Mouse (Mus musculus) neutrophil, adult 5-6 weeks (primary cell): Measurements from ENCODE around the gene Tnrc18. TPM values are rescaled to one million over a fixed set of nuclear protein-coding genes. Genes with fewer than 3 reads are reported as not detected.
A peak's percentile ranks its signal among the peaks of the same experiment; 100 is the strongest.

Experiments
- ATAC-seq: fragments of 151-379, 151-347 bp; 2 replicates; pipeline ENCODE4 v1.8.0; 2017; ENCODE audit warnings: mild to moderate bottlenecking, moderate TSS enrichment; ENCODE audit not compliant: insufficient number of reproducible peaks, poor library complexity, low FRiP score, severe bottlenecking; ENCODE audit errors: extremely low read depth
- total RNA-seq: library from RNA; stranded (forward); fragments of 200-1000 nt; gene quantifications from 2 replicates; pipeline ENCODE4 v1.2.3, GENCODE M21; 2017

Tnrc18 gene
- total RNA-seq, 1 experiment from 2014 or later = 57.5 TPM

DNA sequence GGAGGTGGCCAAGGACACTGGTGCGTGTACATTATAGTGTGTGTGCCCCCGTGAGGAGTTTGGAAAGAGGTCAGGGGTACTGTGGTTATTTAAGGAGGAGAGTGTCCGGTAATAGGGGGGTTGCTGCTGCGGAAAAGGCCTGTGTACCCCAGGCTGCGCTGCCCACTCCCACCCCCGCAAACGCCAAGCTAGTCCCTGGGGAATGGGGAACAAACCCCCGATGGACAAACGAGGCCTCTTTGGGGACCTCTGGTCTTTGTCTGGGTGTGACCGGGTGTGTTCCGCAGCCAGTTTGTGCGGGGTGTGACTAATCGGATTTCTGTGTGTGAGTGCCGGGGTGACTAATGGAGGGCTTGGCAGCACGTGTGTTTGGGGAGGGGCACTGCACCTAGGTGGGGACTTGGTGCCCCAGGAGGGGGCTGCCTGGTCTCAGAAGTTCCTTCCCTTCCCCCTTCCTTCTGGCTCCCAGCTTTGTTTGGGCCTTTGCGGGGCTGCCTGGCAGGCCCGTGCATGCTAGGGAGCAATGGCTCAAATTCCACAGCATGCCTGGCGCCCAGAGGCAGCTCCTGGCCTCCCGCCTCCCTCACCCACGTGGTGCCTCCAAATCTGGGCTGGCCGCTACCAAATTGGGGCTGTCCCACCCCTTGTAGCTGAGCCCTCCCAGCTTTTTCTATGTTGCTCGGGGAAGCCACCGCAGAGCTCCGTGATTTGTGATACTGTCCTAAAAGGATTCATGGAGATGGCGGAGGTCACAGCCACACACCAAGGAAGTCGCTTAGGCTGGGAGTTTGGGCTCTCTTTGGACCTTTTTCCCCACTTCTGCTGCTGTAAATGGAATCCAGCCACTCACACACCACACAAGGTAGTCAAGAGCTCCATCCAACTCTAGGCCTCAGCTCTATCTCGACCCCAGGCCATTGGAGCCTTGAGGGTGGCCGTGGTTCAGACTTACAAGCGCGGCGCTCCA is 5.9 kb upstream of the Tnrc18 start:
- ATAC-seq = no peak

GRCm38 (mm10) chr5:142822286-142823095 is 5.0 kb upstream of the Tnrc18 start:
- no peak for ATAC-seq

GRCm38 (mm10) chr5:142821974-142822285 is 4.5 kb upstream of the Tnrc18 start:
- no peak for ATAC-seq

DNA sequence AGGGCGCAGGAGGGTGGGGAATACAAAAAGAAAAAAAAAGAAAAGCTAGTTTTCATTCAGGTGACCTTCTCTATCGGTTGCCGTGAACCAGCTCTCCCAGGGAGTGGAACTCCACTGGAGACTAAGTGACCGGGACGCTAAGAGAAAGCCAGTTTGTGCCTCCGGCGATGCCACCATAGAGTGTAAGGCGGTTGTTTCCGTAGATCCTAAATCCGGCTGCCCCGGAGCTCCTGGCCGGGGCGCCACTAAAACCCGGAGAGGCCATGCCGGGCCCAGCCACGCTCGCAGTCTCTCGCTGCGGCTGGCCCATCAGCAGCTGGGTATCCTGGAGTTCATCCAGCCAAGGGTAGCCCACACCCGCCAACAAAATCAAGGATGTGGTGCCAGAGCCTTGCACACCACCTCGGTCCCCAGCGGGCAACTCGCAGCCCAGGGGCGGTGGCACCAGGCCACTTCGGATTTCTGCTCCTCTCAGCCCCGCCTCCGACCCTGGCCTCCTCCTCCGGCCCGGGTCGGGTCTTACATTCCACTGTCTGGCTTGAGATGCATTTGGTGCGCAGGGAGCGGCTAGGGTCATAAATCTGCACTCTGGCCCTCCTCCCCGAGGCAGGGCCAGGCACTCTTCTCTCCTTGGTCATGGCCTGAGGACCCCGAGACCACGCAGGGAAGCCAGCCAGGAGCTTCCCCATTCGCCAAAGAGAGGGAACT is 4.0 kb upstream of the Tnrc18 start:
- peak; percentile 1; the same call in 1 of the 2 replicates for ATAC-seq

DNA sequence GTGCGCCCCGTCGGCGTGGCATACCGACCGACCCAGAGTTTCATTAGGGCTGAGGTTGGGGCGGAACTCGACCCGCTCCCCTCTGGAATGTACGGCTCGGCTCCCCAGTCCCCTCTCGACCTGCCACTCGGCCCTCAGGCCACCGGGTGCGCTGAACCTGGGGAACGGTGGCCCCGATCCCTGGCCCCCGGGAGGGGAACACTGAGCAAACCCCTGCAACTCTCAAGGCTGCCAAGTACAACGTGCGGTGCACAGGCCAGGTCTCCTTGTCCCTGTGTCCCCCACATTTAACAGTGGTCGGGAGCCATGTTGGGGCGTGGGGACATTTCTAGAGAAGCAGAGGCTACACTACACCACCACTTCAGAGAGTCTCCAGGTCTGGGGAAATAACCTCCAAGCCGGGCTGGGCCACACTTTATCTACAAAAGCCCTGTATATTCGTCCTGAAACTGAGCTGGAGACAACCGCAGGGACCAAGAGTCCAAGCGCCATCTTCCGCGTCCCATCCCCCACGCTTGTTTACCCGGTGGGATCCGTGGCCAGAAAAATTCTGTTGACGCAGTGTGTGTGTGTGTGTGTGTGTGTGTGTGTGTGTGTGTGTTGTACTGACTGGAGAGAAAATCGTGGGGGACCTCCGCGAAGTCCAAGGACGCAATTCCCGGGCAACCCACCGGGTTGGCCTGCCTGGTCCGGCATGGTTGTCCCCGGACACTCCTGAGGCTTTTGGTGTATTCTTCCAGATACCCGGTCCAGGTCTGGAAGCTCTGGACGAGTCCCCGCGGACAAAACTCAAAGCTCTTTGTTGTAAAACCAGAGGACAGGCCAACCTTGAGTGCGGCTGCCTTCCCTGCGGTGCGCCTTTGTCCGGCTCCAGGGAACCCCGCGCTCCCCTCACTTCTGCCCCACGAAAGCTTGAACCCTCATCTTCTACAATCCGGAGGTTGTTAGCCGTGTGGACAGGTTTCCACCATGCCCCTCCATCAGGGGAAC is 3.1 kb upstream of the Tnrc18 start:
- ATAC-seq = no peak

DNA sequence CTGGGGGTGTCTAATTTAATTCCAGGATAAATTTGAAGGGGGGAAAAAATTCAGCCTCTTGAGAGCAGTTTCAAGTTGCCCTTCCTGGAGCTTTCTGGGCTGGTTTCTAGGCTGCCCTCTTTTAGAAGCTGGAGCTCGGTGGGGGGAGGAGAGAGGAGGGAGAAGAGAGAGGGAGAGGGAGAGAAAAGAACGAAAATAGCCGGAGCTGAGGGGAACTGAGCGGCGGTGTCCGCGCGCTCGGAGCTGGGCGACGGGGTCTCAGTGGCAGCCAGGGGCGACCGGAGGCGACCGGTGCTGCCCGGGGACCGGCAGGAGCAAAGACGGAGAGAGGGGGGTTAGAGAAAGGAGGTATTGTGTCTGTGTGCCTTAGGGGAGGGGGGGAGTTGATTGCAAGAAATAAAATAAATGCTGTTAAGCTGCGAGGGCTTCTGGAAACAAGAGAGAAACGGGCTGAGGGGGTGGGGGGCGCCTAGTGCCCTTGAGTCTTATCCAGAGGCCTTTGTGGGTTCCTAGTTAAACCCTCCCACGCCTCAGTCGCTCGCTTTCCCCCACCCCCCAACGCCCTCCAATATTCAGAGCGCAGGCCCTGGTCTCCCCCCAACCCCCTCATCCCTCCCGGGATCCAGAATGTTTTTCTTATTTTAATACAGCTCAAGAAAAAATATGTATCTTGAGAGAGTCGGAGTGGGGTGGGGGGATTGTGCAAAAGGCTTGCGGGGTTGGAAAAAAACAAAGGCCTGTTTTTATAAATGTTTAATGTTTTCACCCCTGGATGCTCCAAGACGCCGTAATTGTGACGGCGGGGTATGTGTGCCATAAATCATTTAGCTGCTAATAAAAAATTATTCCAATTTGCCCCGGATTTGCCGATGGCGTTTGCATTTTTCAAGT is 2.2 kb upstream of the Tnrc18 start:
- no peak for ATAC-seq

DNA sequence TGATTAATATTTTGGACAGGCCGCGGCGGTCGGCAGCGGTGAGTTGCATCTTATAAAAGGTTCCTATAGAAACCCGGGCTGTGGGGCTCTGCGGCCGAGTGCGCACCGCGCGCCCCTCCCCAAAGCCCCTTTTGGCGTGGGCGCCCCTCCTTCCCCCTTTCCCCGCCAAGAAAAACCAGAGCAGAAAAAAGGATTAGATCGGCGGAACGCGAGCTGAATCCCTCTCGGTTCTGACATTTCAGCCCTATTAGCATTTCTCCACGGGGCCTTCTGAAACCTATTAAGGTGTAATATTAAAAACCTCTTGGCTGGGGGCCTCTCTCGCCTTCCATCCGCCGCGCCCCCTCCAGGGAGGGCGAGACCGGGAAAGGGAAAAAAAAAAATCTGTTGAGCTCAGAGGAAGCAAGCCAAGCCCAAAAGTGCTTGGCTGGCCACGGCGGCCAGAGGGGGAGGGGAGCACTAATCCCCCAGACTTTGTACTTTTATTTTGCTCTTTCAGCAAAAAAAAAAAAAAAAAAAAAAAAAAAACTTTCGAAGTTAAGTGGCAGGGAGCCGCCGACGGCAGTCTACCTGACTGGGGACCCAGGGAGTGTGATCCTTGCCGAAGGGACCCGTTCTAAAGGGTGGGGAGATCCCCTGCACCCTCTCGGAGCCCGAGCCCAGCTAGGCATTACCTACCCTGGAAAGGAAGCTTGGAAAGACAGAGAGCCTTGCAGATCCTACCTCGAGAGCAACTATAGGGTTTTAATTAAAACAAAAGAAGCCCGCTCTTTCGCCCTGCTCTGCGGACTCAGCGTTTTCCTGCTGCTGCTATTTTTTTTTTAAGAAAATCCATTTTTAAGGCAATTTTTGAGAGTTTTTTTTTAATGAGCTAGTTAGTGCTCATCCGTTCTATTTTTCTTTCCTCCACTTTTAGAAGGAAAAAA is 1.2 kb upstream of the Tnrc18 start:
- ATAC-seq = no peak

DNA sequence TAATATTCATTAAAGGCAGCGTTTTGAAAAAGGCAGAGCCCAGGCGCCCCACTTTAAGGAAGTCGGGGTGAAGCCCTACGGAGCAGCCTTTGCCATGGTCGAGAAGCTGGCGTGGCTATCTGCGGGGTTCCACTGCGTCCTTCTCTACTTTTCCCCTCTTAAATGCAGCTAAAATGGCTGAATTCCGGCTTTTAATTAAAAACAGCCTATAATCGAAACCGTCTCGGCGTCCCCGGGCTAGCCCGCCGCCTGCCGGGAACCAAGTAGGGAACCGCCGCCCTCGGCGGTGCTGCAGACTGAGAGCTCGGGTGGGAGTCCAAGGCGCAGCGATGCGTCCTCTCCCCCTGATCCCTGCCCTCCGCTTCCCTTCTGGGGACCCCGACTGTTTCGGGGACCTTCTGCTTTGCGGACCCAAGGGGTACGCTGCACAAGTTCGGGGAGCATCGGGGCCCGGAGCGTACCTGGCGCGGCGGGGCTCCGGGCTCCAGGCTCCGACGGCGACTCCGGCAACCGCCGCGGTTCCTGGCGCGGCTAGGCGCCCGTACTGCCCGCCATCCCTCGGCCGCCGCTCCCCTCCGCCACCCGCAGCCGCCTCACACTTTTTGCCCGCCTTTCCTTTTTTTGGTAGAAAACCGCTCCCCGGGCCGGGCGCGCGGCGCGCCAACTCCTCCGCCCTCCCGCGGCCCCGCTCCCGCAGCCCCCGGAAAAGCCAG is 495 bp downstream of the Tnrc18 start:
- no peak for ATAC-seq

GRCm38 (mm10) chr5:142816031-142816810 is 1.2 kb downstream of the Tnrc18 start:
- ATAC-seq = no peak

- ATAC-seq = no peak
These were observed 2.0 kb downstream of the Tnrc18 start for GRCm38 (mm10) chr5:142815421-142816001.

DNA sequence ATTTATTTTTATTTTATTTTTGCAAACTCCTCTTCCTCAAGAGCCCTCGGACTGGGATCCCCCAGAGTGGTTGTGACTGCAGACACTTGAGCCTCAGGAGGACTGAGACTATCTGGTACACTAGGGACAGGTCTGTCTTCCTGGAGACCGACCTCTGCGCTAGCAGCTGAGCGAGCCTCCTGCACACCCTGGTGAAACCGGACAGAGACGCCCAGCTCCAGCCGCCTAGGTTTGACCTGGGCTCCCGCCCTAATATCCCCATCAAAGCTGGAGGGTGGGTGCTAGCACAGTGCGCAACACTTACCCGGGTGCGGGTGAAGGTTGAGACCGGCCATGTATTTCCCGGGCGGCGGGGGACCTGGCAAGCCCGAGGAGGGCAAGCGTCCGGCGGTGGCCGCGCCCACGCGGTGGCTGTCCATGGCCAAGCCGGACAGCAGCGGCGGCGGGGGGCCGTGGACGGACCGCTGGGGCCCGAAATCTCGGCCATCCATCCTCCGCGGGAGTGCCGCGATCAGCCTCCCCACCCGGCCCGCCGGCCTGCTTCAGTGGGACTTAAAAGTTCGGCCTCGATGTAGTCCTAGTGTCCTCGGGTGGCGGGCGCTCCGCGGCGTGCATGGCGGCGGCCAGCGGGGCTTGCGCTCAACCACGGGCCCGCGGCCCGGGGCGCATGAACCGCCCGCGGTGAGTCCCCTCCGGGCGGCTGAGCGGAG is 2.6 kb downstream of the Tnrc18 start:
- no peak for ATAC-seq

- no peak for ATAC-seq
These were observed 3.3 kb downstream of the Tnrc18 start for GRCm38 (mm10) chr5:142814161-142814651.

DNA sequence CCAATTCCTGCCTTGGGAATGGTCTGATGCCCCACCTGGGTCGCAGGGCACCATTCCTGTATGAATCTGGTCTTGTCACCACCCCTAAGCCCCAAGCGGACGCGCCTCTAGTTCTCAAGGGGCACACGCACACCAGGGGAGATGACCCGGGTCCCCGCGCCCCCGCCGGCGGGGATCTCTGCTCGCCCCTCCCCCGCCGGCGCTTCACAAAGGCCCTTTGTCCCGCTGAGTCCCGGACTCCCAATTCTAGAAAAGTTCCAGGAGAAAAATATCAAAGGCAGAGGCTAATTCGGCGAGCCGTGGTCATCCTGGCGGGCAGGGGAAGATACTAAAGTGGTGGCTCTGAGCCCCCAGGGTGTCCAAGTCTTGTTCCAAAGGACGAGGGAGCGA is 3.7 kb downstream of the Tnrc18 start:
- ATAC-seq = no peak
